Mouse (Mus musculus) adrenal gland, postnatal 36 days (tissue): ENCODE measurements around the gene Il17re. TPM values are rescaled to one million over a fixed set of nuclear protein-coding genes. Genes with fewer than 3 reads are reported as not detected.
A peak's percentile ranks its signal among the peaks of the same experiment; 100 is the strongest.

Experiments used
- DNase-seq, 2 experiments: peaks; one replicate each; pipeline ENCODE4 v3.0.0; 2021; ENCODE audit warnings: mixed read lengths in 1 of 2
- total RNA-seq, 2 experiments: library from RNA; stranded (reverse); gene quantifications; 2 replicates each; pipeline ENCODE4 v1.2.3; 2021

Gene Il17re
- total RNA-seq, 2 experiments from 2014 or later, result 0.50 to 0.76 TPM

- DNase-seq, result peak; percentile 92 to 95
These were observed 15.7 kb upstream of the Il17re start, which contains the start of gene Jagn1 for GRCm38 (mm10) chr6:113442442-113443090. Gene Jagn1 (plus strand): TSS chr6:113442569.

DNA sequence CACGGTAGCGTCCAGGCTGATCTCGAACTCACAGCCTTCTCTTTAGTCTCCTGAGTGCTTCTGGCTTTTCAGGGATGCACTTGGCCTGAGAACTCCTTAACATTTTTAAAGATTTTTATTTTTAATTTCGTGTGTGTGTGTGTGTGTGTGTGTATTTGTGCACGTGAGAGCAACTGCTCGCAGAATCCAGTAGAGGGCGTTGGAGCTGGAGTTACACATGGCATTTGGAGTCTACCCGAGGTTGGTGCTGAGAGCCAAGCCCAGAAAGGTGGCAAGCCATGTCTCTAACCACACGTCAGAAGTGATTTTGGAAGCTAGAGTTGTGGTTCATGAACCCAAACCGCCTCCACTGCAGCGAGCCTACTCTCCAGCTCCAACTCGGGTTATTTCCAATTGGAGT lies 15.2 kb upstream of the Il17re start:
- no peak for DNase-seq

GRCm38 (mm10) chr6:113444207-113444965 lies 13.9 kb upstream of the Il17re start:
- DNase-seq, result no peak

GRCm38 (mm10) chr6:113447639-113448038 lies 10.6 kb upstream of the Il17re start:
- DNase-seq, result no peak

DNA sequence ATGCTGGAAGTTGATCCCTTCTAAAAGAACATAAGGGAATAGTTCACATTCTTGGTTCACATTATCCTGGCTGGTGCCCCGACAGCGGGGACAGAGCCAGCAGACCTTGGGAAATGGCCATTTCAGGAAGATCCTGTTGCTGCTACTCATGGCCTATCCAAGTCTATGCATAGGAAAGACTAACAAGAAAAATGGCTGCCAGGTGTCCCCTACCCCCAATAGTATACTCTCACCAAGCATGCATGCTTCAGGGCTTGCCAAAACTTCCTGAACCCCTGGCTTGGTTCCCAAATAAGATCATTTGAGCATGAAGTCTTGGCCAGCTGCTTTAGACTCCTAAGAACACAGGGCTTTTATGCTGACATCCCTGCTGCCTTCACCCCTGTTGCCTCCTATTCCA lies 6.4 kb upstream of the Il17re start:
- DNase-seq, result no peak

DNA sequence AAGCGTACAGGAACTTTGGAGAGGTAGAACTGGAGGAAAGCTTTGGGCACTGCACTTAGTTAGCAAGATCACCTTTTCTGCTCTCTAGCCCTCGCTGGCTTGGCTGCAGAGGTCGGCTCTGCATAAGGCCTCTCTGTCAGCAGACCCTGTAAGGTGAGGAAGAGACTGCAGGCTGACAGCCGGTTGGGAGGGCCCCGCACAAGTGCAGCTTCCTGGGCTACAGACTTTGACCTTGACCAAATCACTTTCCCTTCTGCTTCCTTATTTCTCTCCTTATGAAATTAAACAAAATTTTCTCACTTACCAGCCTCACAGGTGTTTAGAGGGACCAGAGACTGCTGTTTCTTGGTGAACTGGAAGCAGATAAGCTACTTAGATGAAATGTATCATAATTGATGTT lies 3.3 kb upstream of the Il17re start:
- DNase-seq, result no peak

DNA sequence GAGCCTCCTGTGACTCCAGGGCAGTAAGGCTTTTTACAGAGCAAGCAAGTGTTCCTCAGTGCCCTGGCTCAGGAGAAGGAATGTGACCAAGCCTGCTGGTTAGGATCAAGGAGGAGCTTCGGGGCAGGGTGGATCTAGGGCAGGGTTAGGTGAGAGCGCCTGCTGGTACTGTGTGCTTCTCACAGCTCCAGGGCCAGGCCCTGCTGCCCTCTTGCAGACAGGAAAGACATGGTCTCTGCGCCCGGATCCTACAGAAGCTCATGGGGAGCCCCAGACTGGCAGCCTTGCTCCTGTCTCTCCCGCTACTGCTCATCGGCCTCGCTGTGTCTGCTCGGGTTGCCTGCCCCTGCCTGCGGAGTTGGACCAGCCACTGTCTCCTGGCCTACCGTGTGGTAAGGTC lies 351 bp downstream of the Il17re start:
- no peak for DNase-seq

DNA sequence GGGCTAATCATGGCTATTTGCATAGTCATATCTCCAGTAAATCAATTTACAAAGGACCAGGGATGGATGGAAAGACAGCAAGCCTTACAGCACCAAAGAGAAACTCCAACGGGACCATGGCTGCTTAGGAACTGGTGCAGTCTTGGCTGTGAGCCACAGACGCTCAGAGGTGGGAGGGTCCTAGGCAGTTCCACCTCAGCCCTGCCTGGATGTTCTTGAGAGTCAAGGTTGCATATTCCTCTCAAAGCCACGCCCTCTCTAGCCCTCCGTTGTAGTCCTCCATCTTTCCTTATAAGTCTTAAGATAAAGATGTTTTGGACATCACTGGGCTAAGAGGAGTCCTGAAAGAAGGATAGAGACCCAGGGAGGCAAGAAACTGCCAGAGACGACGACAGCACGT lies 5.8 kb downstream of the Il17re start:
- DNase-seq, result no peak

- DNase-seq, result no peak
These were observed 7.3 kb downstream of the Il17re start for GRCm38 (mm10) chr6:113465602-113466001.

- DNase-seq, result no peak
These were observed 10.2 kb downstream of the Il17re start for GRCm38 (mm10) chr6:113468512-113468911.

- DNase-seq, result peak; percentile 62 to 73
These were observed 10.7 kb downstream of the Il17re start for GRCm38 (mm10) chr6:113469021-113469420.

GRCm38 (mm10) chr6:113469432-113469831 lies 11.1 kb downstream of the Il17re start:
- DNase-seq, result peak; percentile 82 to 89

DNA sequence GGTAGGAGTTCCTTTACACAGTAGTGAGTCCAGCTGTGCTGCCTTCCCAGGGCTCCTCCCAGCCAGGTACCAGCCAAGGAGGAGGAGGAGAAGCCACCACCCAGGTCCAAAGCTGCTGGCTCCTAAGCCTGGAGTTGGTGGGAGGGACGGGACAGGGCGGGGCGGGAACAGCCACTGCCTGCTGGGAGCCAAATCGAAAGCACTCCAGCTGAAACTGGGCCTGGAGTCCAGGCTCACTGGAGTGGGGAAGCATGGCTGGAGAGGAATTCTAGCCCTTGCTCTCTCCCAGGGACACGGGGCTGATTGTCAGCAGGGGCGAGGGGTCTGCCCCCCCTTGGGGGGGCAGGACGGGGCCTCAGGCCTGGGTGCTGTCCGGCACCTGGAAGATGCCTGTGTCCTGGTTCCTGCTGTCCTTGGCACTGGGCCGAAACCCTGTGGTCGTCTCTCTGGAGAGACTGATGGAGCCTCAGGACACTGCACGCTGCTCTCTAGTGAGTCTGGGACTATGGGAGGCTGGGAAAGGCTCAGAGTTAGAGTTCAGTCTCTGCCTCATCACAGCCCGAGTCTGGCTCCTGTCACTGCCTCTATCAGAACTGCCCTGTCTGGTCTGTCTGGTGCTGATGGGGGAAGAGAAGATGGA lies 13.1 kb downstream of the Il17re start, which contains the start of gene Il17rc:
Gene Il17rc (plus strand): TSS at position 131 of the 640 bp plus-strand sequence.
- DNase-seq, result peak; percentile 62 to 78

DNA sequence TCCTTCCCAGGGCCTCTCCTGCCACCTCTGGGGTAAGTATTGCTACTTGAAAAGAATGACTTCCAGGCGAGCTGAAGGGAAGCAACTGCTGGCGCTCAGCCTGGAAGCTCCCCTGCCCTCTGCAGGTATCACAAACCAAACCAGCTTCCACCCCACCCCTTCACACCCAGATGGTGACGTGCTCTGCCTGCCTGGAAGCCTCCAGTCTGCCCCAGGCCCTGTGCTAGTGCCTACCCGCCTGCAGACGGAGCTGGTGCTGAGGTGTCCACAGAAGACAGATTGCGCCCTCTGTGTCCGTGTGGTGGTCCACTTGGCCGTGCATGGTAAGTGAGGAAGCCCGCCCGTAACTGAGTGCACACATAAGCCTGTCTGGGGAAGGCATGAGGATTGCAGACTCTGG lies 13.8 kb downstream of the Il17re start:
- DNase-seq, result no peak

DNA sequence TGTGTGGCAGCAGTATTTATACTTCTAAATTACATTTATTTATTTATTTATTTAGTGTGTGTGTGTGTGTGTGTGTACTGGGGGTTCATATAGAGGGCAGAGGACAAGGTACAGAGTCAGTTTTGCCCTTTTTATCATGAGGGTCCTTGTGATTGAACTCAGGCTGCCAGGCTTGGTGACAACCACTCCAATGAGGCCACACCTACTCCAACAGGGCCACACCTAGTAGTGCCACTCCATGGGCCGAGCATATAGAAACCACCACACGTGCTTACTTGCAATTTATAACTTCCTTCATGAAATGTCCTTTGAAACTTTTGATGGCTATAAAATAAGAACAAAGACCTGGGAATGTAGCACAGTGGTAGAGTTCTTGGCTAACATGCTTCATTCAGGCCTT lies 15.0 kb downstream of the Il17re start:
- DNase-seq, result no peak

DNA sequence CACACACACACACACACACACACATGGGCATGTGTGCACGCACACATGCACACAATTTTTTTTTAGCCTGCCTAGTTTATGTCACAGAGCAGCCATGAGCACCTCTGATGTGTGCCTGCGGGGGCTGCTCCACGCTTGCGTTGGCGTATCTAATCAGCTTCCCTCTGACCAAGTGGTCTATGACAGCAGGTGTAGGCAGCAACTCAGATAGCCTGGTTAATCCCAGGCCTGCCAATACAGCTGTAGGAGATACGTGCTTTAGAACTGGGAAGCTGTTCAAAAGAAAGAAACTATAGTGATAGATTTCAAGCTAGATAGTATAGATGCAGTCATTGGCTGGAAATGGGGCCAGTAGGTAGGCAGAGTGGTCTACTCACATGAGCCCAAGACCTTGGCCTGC lies 15.4 kb downstream of the Il17re start:
- no peak for DNase-seq

GRCm38 (mm10) chr6:113477353-113477752 lies 19.1 kb downstream of the Il17re start:
- no peak for DNase-seq

DNA sequence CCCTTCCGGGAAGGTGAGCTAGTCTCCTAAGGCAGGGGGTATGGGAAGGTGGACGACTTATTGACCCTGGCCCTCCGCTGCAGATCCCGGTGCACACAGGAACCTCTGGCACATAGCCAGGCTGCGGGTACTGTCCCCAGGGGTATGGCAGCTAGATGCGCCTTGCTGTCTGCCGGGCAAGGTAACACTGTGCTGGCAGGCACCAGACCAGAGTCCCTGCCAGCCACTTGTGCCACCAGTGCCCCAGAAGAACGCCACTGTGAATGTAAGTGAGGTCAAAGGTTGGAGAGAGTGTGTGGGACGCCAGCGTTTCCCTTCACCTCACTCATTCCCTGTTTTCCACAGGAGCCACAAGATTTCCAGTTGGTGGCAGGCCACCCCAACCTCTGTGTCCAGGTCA lies 20.6 kb downstream of the Il17re start:
- peak in 1 of 2 experiments; percentile 30 for DNase-seq

GRCm38 (mm10) chr6:113480555-113481373 lies 22.5 kb downstream of the Il17re start:
- DNase-seq, result peak in 1 of 2 experiments; percentile 69

GRCm38 (mm10) chr6:113482477-113483099 lies 24.3 kb downstream of the Il17re start:
- peak; percentile 57 to 63 for DNase-seq

DNA sequence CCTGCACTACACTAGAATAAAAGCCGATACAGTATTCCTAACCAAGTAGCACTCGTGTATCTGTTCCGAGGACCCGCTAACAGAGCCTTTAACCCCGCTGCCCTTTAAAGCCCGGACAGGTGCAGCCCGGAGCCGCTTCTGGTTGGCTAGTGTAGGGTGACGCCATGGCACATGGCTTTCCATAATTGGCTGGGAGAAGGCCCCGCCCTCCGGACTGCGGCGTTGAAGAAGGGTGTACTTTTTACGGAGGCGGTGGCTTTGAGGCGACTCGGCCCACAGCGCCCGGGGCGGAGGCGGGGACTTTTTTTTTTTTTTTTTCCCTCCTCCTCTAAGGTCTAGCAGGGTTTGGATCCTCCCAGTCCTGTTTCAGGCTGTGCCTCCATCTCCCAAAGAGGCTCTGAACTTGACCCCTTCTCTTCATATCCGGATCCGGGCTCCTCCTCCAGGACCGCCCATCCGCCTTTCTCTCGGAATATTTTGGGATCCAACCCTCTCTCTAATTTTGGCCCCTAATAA lies 24.9 kb downstream of the Il17re start, which contains the start of gene Creld1:
Gene Creld1 (plus strand): TSS at position 198 of the 516 bp plus-strand sequence.
- peak; percentile 97 for DNase-seq
